Mouse (Mus musculus): ENCODE results near the gene Sh2b1. TPM values are rescaled to one million over a fixed set of nuclear protein-coding genes. Genes with fewer than 3 reads are reported as not detected.
A peak's percentile ranks its signal among the peaks of the same experiment; 100 is the strongest.
"Not testable (repeated sequence)": the region's sequence is repeated elsewhere in the genome, so short reads cannot be mapped to it uniquely, and the experiment has no call there.

Gene Sh2b1
- 10 to 100 TPM; 41.5 to 43.9 TPM for total RNA-seq (2021)
- long read RNA-seq, experiment 1, partial matches to known transcripts: 13 of 25 reads
- long read RNA-seq, experiment 1, other reads (novel, unspliced or antisense): 10 of 25 reads
- long read RNA-seq, experiment 2, partial matches to known transcripts: 13 of 43 reads
- long read RNA-seq, experiment 2, other reads (novel, unspliced or antisense): 23 of 43 reads

DNA sequence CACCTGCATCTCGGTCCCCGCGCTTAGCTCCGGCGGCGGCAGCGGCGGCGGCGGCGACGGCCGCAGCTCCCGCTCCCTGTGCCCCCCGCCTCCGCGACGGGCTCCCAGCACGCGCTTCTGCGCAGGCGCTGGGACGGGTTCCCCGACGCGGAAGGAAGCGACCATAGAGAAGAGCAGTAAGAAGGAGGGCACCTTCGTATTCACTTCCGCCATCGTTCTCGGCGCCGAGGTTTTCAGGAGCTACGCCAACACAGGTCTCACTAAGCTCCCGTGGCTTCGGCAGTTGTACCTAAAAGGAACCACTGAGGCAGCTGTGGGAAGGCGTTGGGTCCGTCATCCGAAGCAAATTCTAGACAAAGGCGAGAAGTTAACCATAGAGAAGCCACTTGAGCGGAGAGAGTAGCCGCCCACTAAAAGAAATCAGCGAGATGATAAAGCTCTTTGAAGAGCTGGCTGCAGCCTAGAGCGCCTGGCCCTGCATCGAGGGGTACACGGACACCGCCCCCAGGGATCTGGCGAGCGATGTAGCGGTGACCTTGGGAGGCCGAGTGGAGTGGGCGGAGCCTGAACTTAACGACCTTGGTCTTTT lies at the start of gene Sh2b1:
Sh2b1 (minus strand) TSS at position 432 of the 589 bp plus-strand sequence.
- peak; percentile 89 for DNase-seq

DNA sequence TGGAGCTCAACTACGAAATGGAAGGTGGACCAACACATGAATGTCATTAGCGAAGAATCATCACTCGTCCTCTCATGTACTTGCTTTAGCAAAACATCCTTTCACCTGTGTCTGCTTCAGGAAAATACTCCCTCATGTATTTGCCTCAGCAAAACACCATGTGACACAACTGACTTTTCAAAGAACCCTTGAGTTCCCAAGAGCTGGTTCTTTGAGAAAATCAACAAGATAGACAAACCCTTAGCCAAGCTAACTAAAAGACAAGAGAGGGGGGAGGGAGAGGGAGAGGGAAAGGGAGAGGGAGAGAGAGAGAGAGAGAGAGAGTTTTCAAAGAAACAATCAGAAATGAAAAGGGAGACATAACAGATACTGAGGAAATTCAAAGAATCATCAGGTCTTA lies 48.1 kb upstream of the Sh2b1 start:
- no peak for DNase-seq

DNA sequence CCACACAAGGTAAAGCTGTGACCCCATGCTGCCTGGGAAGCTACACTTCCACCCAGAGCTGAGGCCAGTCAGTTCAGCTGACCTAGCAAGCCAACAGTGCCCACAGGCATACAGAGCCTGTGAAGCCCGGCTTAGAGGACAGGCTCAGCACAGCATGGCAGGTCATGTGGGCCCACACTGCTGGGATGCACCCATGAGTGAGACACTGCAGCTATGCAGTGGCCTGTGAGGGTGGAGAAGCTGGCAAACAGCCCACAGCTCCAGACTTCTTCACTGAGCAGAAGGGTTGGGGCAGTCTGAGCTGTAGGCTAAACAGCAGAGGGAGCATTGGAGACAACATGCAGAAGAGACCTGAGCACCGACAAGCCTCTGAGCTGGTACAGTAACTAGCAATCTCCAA lies 44.3 kb upstream of the Sh2b1 start:
- no peak for DNase-seq

GRCm38 (mm10) chr7:126518261-126518941 lies 43.2 kb upstream of the Sh2b1 start:
- no peak for DNase-seq

- DNase-seq: no peak
These were observed 36.1 kb upstream of the Sh2b1 start for GRCm38 (mm10) chr7:126511287-126511686.

DNA sequence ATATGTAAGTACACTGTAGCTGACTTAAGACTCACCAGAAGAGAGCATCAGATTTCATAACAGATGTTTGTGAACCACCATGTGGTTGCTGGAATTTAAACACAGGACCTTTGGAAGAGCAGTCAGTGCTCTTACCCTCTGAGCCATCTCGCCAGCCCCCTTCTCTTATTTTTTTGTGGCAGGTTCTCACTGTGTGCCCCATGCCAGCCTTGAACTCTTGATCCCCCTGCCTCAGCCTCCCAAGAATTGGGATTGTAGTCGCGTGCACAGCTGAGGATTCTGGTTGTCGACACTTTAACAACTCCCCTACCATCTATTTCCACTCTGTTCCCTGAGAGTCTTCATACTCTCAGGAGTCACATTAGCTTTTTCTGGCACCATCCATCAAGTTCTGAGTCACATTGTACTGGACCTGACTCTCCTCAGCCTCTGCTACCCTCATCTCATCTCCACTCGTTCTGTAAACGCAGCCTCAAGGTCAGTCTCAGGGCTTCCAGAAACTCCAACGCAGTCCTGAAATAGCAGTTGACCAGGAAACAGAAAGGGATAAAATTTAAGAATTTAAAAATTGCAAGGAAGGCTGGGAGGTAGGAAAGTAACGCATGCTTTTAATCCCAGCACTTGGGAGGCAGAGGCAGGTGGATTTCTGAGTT lies 32.0 kb upstream of the Sh2b1 start:
- DNase-seq: no peak

- no peak for DNase-seq
These were observed 29.7 kb upstream of the Sh2b1 start for GRCm38 (mm10) chr7:126504913-126505312.

- DNase-seq: peak; percentile 99
These were observed 28.2 kb upstream of the Sh2b1 start, which contains the start of gene Atxn2l for GRCm38 (mm10) chr7:126503273-126503878. Gene Atxn2l (minus strand): TSS chr7:126503437.

DNA sequence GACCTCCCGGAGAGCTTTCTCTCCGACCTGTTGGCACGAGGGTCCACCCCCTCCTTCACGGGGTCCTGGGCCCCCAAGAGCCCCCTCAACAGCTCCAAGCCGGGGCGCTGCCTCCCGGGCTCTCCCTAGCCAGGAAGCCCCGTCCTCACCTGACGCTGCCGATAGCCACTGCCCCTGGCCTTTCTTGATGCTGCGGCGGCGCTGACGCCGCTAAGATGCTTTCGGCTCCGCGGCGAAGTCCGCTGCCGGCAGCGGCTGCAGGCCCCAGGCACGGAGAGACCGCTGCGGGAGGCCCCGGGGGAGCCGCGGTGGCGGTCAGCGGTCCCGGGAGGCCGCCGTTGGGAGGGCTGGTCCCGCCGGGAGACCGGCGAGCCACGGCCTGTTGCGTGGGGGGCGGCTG lies 27.5 kb upstream of the Sh2b1 start:
- peak; percentile 56 for DNase-seq

DNA sequence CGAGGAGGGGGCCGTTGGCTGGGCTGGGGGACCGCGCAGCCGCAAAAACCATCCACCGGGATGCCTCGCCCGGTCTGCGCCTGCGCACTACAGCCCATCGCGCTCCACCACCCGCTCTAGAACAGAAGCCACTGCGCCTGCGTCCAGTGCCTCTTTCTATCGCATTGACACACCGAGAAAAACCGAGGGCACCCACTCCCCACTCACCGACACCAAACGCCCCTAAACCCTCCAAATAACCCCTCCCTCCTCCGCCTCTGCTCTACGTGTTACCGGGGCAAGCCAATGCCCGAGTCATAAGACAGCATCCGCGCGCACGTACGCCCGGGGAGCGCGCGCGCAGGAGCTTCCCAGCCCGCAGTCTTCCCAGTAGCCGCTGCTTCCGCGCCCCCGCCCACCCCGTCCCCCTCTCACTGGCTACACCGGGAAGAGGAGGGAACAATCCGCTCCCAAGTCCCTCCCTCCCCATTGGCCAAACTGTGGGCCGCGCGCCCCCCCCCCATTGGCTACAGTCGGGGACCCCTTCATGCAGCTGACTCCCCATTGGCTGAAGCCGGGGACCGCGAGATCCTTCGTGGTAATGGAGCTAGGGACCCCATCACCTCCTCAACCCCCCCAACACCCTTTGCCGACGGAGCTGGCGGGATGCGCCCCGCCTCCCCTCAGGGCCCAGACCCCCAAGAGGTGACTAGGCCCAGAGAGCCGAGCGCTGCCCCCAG lies 27.0 kb upstream of the Sh2b1 start:
- peak; percentile 96 for DNase-seq

DNA sequence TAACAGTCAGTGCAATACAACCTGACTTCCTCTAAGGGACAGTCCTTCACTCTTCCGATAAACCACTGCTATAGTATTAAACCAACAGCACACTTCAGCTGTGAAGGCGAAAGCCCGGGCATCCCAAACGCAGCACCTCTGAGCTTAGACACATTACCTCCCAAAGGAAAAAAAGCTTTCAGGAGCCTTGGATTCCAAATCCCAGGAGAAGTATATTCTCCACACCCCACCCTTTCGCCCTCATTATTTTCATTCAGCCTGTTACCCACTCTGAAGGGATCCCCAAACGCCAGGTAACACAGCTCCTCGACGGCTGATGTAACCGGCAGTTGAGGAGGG lies 26.4 kb upstream of the Sh2b1 start:
- no peak for DNase-seq

DNA sequence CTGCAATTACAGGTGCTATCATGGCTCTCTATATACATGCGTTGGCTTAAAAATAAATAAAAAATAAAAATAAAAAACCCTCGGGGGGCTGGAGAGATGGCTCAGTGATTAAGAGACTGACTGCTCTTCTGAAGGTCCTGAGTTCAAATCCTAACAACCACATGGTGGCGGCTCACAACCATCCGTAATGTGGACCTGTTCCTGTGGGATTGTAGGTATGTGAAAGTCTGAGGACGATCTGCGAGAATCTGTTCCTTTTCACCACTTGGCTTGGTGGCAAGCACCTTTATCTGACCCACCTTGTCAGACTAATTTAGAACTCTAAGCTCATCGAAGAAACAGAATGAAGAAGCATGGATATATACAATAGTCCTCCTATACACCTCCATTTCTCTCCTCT lies 24.2 kb upstream of the Sh2b1 start:
- DNase-seq: no peak

- DNase-seq: no peak
These were observed 22.7 kb upstream of the Sh2b1 start for GRCm38 (mm10) chr7:126497966-126498365.

DNA sequence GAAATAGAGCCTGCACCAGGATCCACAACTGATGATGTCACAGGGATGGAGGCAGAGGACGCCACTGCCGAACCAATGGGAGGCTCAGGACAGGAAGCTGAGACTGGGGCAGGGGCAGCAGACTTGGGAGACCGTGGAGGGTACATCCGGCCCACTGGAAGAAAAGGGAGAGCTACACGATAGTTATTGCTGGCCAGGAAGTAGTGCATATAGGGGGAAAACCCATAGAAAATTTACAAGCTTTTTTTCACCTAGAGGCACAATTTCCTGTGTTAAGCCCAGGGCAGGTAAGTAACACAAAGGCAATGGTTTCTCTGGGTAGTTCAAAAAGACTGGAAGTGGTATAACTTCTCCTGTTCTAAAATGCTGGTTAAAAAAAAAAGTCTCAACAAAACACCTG lies 21.3 kb upstream of the Sh2b1 start:
- no peak for DNase-seq

GRCm38 (mm10) chr7:126494120-126494519 lies 18.9 kb upstream of the Sh2b1 start:
- DNase-seq: no peak

GRCm38 (mm10) chr7:126491973-126492372 lies 16.7 kb upstream of the Sh2b1 start:
- no peak for DNase-seq

GRCm38 (mm10) chr7:126491005-126491404 lies 15.8 kb upstream of the Sh2b1 start:
- DNase-seq: no peak

DNA sequence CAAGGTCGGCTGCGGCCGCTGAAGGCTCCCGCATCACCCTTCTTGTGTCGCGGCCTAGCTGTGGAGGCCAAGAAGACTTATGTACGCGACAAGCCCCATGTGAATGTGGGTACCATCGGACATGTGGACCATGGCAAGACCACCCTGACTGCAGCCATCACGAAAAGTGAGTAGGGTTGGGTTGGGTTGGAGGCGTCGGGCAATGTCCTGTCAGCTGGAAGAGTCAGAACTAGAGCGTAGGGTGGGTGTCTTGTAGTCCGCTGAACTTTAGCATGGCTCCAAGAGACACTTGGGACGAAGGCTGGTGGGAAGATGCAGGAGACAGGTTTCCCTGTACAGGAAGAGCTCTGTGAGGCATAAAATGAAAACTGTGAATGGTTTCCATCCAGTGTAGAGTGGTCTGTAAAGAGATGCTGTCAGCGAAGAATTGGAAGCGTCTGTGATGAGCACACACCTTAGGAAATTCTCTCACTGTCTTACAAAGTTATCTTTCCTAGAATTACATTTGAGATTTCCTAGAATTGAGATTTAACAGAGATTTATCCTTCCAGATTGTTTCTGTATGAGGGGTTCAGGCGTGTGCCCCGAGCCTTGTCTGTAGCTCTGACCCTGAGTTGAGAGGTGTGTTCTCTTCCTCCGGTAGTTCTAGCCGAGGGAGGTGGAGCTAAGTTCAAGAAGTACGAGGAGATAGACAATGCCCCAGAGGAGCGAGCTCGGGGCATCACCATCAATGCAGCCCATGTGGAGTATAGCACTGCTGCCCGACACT lies 12.6 kb upstream of the Sh2b1 start:
- DNase-seq: not testable (repeated sequence)

DNA sequence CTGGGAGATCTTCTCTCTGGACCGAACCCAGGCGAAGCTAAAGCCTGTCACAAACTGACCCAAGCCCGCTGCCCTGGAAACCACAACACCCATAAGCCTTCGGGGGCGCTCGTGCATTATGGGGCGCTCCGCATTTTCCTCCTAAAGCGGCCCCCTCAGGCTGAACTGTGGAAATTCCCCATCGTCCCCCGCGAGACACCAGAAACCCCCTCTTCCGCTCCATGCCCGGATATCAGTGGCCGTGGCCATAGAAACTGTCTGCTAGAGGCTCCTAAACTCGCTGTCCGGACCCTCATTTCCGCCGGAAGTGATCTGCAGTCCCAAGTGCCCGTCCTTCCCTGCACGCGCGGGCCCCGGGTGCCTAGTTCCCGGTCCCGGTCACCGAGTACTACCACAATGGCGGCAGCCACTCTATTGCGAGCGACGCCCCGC lies 11.8 kb upstream of the Sh2b1 start, which contains the start of gene Tufm:
Tufm (plus strand) TSS at position 310 of the 432 bp plus-strand sequence.
- peak; percentile 96 for DNase-seq

DNA sequence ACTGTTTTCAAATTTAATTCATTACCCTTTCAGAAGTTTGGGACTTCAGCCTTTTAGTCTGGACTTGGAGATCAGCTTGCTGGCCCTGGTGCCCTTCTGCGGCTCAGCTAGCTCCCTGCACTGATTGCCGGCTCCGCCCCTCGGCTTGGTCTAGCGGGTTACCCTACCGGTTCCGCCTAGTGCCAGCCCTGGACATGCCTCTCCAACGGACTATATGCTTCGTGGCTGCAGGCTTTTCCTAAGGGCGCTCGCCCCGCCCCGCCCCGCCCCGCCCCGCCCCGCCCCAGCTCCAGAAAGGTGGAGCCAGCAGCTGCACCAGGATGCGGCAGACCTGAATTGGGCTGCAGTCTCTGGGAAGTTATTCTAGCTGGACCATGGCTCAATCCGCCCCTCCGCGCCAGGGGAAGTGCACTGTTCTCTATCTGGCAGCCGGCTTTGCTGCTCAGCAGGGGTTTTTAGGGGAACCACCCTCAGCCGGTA lies 7.2 kb upstream of the Sh2b1 start:
- DNase-seq: peak; percentile 88

GRCm38 (mm10) chr7:126481699-126482098 lies 6.5 kb upstream of the Sh2b1 start:
- no peak for DNase-seq

All from gastrocnemius, postnatal 25 days (tissue).